Mouse (Mus musculus): ENCODE data around the gene Scel. TPM values are rescaled to one million over a fixed set of nuclear protein-coding genes. Genes with fewer than 3 reads are reported as not detected.
A peak's percentile ranks its signal among the peaks of the same experiment; 100 is the strongest.

The Scel gene
- polyA plus RNA-seq, 2 experiments = 5.6 to 14.3 TPM

DNA sequence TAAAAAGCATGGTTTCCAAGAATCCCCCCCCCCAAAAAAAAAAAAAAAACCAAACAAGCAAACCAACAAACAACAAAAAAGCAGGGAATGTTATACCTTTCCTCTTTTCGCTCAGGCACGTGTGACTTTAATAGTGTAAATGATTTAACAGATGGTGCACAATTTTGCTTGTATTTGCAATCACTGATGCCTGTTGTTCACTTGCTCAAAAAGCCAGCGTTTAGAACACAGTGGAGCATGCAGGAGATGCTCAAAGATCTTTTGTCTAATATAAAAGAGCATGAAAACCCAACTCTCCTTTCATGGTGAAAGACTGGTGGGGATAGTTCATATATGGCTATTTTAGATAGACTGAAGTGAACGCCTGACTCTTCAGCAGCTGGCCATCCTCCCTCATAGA, 136.2 kb downstream of the Scel start:
- Histone ChIP-seq H3K27me3 (ENCODE audit: control insufficient read depth, insufficient read depth, low read length) (peaks cover 10% of the 10 kb centered on the region; the same call in 1 of the 2 replicates), H3K4me1 (ENCODE audit: control insufficient read depth, insufficient read depth, low read length) (peaks cover 3% of the 10 kb centered on the region; the same call in 1 of the 2 replicates), H3K36me3 (ENCODE audit: control insufficient read depth, insufficient read depth, low read length) (no peaks in the 10 kb centered on the region), H3K9me3 (ENCODE audit: control insufficient read depth, low read length) (no peaks in the 10 kb centered on the region), H3K27ac (replicated peaks; ENCODE audit: low read depth, low read length) (no peak overlapping the region), H3K9ac (ENCODE audit: low read depth, low read length, severe bottlenecking) (no peak overlapping the region), H3K4me3 (replicated peaks; ENCODE audit: low read length) (peak overlapping the region; percentile 70; the same call in 1 of the 2 replicates), H3K4me2 (replicated peaks; ENCODE audit: low read depth, low read length, severe bottlenecking) (peak overlapping the region; percentile 98)
- TF ChIP-seq POLR2A (IDR thresholded peaks at IDR 0.05; ENCODE audit: borderline replicate concordance, extremely low read depth, insufficient read depth, insufficient read length) = no peak
- ATAC-seq (ENCODE audit: low FRiP score, low read depth) (no peak), DNase-seq (ENCODE audit: low spot score) (no peak)
- WGBS = 50% methylated on average over 4 of the region's 4 CpGs

DNA sequence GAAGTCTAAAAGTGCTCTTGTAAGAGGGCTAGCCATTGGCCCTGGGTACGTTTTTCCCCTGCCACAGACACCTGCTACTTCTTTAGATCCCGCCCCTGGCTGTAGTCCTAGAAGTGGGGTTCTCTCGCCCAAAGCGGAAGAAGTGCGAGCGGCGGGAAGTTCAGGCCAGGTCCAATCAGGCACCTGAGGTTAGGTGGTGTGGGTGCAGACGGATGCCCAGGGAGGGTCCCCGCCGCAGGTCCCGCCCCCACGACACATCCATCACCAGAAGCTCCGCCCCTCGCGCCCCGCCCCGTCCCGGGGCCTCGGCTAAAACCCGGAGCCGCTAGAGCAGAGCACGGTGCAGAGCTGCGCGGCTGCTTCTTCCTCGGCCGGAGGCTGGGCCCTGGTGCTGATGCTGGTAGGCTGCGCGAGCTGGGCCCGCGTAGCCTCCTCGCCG, 136.8 kb downstream of the Scel start, which contains the start of gene Slain1:
Gene Slain1 (plus strand): TSS at position 333 of the 439 bp plus-strand sequence.
- H3K36me3 ChIP-seq (ENCODE audit: control insufficient read depth, insufficient read depth, low read length) = no peaks in the 10 kb centered on the region
- peak within 1 kb of the TSS; percentile 57 for H3K9ac ChIP-seq (ENCODE audit: low read depth, low read length, severe bottlenecking)
- H3K27me3 ChIP-seq (ENCODE audit: control insufficient read depth, insufficient read depth, low read length) = peaks cover 10% of the 10 kb centered on the region; the same call in 1 of the 2 replicates
- H3K27ac ChIP-seq (replicated peaks; ENCODE audit: low read depth, low read length) = peak within 1 kb of the TSS; percentile 48; the same call in 1 of the 2 replicates
- H3K4me2 ChIP-seq (replicated peaks; ENCODE audit: low read depth, low read length, severe bottlenecking) = peak within 1 kb of the TSS; percentile 98
- ATAC-seq (ENCODE audit: low FRiP score, low read depth) (peak; percentile 91), DNase-seq (ENCODE audit: low spot score) (peak; percentile 74)
- peaks cover 3% of the 10 kb centered on the region; the same call in 1 of the 2 replicates for H3K4me1 ChIP-seq (ENCODE audit: control insufficient read depth, insufficient read depth, low read length)
- peak within 1 kb of the TSS; percentile 70 for H3K4me3 ChIP-seq (replicated peaks; ENCODE audit: low read length)
- 2% methylated on average over 11 of the region's 32 CpGs for WGBS
- no peak for TF ChIP-seq POLR2A (IDR thresholded peaks at IDR 0.05; ENCODE audit: borderline replicate concordance, extremely low read depth, insufficient read depth, insufficient read length)
- no peaks in the 10 kb centered on the region for H3K9me3 ChIP-seq (ENCODE audit: control insufficient read depth, low read length)

DNA sequence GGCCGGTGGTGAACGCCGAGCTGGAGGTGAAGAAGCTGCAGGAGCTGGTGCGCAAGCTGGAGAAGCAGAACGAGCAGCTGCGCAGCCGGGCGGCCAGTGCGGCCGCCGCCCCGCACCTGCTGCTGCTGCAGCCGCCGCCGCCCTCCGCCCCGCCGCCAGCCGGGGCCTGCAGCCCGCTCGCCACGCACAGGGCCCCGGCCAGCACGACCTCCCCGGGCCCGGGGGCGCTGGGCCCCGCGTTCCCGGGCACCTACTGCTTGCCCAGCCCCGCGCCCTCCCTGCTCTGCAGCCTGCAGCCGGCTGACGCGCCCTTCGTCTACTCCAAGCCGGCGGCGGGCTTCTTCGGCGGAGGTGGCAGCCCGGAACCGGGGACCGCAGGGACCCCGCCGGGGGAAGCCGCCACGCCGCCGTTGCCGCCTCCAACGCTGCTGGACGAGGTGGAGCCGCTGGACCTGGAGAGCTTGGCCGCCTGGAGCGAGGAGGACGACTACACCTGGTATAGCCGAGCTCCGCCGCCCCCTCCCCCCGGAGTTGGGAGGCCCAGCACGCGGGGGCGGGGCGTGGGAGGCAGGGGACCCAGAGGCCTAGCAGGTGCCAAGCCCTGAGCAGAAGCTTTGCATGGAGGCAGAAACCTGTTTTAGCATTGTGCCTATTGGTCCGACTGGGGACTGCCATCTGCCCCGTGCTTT, 137.4 kb downstream of the Scel start:
- Histone ChIP-seq H3K4me2 (replicated peaks; ENCODE audit: low read depth, low read length, severe bottlenecking) (peak overlapping the region; percentile 98), H3K4me3 (replicated peaks; ENCODE audit: low read length) (peak overlapping the region; percentile 70), H3K36me3 (ENCODE audit: control insufficient read depth, insufficient read depth, low read length) (no peaks in the 10 kb centered on the region), H3K9ac (ENCODE audit: low read depth, low read length, severe bottlenecking) (peak overlapping the region; percentile 57), H3K27me3 (ENCODE audit: control insufficient read depth, insufficient read depth, low read length) (peaks cover 10% of the 10 kb centered on the region; the same call in 1 of the 2 replicates), H3K9me3 (ENCODE audit: control insufficient read depth, low read length) (no peaks in the 10 kb centered on the region), H3K4me1 (ENCODE audit: control insufficient read depth, insufficient read depth, low read length) (peaks cover 3% of the 10 kb centered on the region; the same call in 1 of the 2 replicates), H3K27ac (replicated peaks; ENCODE audit: low read depth, low read length) (peak overlapping the region; percentile 48; the same call in 1 of the 2 replicates)
- WGBS = 0% methylated on average over 34 of the region's 67 CpGs
- TF ChIP-seq POLR2A (IDR thresholded peaks at IDR 0.05; ENCODE audit: borderline replicate concordance, extremely low read depth, insufficient read depth, insufficient read length) = no peak
- peak; percentile 44 for DNase-seq (ENCODE audit: low spot score)
- ATAC-seq (ENCODE audit: low FRiP score, low read depth) = peak; percentile 64

DNA sequence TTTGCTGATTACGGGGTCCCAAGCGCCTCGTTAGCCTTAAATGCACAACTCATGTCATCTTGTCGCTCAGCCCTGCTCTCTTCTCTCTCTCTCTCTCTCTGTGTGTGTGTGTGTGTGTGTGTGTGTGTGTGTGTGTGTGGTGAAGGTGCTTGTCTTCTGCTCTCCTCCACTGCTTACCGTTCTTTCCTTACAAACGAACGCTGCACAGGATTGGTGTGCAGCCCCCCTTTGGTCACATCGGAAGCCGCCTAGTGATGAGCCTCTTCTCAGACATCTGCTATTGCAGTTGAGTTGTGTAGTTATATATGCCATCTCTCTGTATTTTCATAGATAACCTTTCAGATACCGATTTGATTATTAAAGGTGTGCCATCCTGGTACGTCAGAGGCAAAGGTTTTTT, 138.0 kb downstream of the Scel start:
- DNase-seq (ENCODE audit: low spot score) (no peak), ATAC-seq (ENCODE audit: low FRiP score, low read depth) (no peak)
- no peaks in the 10 kb centered on the region for H3K9me3 ChIP-seq (ENCODE audit: control insufficient read depth, low read length)
- peak overlapping the region; percentile 57 for H3K9ac ChIP-seq (ENCODE audit: low read depth, low read length, severe bottlenecking)
- H3K4me2 ChIP-seq (replicated peaks; ENCODE audit: low read depth, low read length, severe bottlenecking) = peak overlapping the region; percentile 98
- WGBS = 4% methylated on average over 11 of the region's 11 CpGs
- H3K4me1 ChIP-seq (ENCODE audit: control insufficient read depth, insufficient read depth, low read length) = peaks cover 3% of the 10 kb centered on the region; the same call in 1 of the 2 replicates
- peaks cover 10% of the 10 kb centered on the region; the same call in 1 of the 2 replicates for H3K27me3 ChIP-seq (ENCODE audit: control insufficient read depth, insufficient read depth, low read length)
- H3K4me3 ChIP-seq (replicated peaks; ENCODE audit: low read length) = peak overlapping the region; percentile 70
- no peak overlapping the region for H3K27ac ChIP-seq (replicated peaks; ENCODE audit: low read depth, low read length)
- no peaks in the 10 kb centered on the region for H3K36me3 ChIP-seq (ENCODE audit: control insufficient read depth, insufficient read depth, low read length)
- TF ChIP-seq POLR2A (IDR thresholded peaks at IDR 0.05; ENCODE audit: borderline replicate concordance, extremely low read depth, insufficient read depth, insufficient read length) = no peak

DNA sequence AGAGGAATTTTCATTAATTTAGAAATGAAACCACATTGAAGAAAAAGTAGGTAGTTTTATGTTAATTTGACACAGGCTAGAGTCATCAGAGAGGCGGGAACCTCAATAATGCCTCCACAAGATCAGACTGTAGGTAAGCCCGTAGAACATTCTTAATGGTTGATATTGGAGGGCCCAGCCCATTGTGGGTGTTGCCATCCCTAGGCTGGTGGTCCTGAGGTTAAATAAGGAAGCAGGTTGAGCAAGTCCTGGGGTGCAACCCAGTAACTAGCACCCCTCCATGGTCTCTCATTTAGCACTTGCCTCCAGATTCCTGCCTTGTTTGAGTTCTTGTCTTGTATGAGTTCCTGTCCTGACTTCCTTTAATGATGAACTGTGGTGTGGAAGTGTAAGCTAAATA, 138.4 kb downstream of the Scel start:
- Histone ChIP-seq H3K36me3 (ENCODE audit: control insufficient read depth, insufficient read depth, low read length) (no peaks in the 10 kb centered on the region), H3K9ac (ENCODE audit: low read depth, low read length, severe bottlenecking) (no peak overlapping the region), H3K27ac (replicated peaks; ENCODE audit: low read depth, low read length) (no peak overlapping the region), H3K4me2 (replicated peaks; ENCODE audit: low read depth, low read length, severe bottlenecking) (peak overlapping the region; percentile 98; the same call in 1 of the 2 replicates), H3K9me3 (ENCODE audit: control insufficient read depth, low read length) (no peaks in the 10 kb centered on the region), H3K27me3 (ENCODE audit: control insufficient read depth, insufficient read depth, low read length) (peaks cover 10% of the 10 kb centered on the region; the same call in 1 of the 2 replicates), H3K4me3 (replicated peaks; ENCODE audit: low read length) (no peak overlapping the region), H3K4me1 (ENCODE audit: control insufficient read depth, insufficient read depth, low read length) (peaks cover 3% of the 10 kb centered on the region; the same call in 1 of the 2 replicates)
- 48% methylated on average over 2 of the region's 2 CpGs for WGBS
- TF ChIP-seq POLR2A (IDR thresholded peaks at IDR 0.05; ENCODE audit: borderline replicate concordance, extremely low read depth, insufficient read depth, insufficient read length) = no peak
- ATAC-seq (ENCODE audit: low FRiP score, low read depth) = no peak
- DNase-seq (ENCODE audit: low spot score) = no peak
